27 mouse cellular contexts compared by ENCODE assay signal in the genomic region with DNA sequence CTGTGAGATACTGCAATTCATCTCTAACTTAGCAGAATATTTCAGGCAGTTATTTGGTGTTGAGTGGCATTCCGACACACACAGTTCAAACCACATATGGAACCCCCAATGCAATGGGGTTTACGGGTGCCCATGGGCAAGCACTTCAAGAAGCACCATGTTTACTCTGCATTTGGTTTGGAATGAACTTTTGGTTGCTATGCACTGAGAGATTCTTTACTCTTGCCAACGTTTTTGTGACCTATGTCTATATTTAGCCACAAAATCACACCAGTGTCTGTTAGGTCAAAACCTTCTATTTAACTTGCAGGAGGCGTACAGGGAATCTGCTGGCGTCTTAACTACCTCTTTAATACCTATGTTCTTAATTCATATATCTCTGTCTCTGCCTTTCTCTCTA.
DNase-seq lines count a peak whose midpoint lies in the region; ATAC-seq and TF ChIP-seq lines count a peak whose summit lies in the region.
"Had no signal": no experiment of that assay in that cellular context is flagged by ENCODE, and none has a peak within 500 bp of the region (broad histone marks: within the 10 kb centered on the region; RNA-seq: fewer than 3 reads in every experiment).

No protein-coding gene starts in this region.

- no peak for TF ChIP-seq CTCF in heart, adult 2 months (IDR thresholded peaks at IDR 0.05)
- no peak for TF ChIP-seq CTCF in kidney, adult 2 months (conservative IDR thresholded peaks at IDR 0.05; ENCODE audit: insufficient read depth, insufficient read length, low read depth, low read length)

- TF ChIP-seq EP300 in heart, adult 2 months (IDR thresholded peaks at IDR 0.05; ENCODE audit: insufficient read depth, low read depth, low read length) = no peak

- DNase-seq in heart, adult 2 months = no peak
- DNase-seq in heart, postnatal 4 days = no peak
- no peak for DNase-seq in right cerebral cortex, postnatal 14 days
- no peak for DNase-seq in kidney, adult 2 months
- DNase-seq: adrenal gland, adult 2 months; adrenal gland, postnatal 25 days; cerebellum, adult 11-12 months; cerebellum, adult 8-10 months; cerebellum, postnatal 36 days; embryo, embryonic 11 days; gastrocnemius, postnatal 10 days; gastrocnemius, postnatal 36 days; kidney, adult 11 months; kidney, adult 9 months had no signal

- no peak overlapping the region for H3K4me3 ChIP-seq in heart, adult 2 months
- H3K4me3 ChIP-seq in heart, embryonic 13.5 days = no peak overlapping the region
- no peak overlapping the region for H3K4me3 ChIP-seq in heart, embryonic 11.5 days (ENCODE audit: low read depth, low read length)
- no peak overlapping the region for H3K4me3 ChIP-seq in heart, embryonic 16.5 days (ENCODE audit: low read length)
- no peak overlapping the region for H3K4me3 ChIP-seq in kidney, adult 2 months (ENCODE audit: insufficient read depth, low read depth, low read length)
- H3K4me3 ChIP-seq: embryonic facial prominence, embryonic 10.5 days; embryonic facial prominence, embryonic 13.5 days; erythroblast, embryonic 14.5 days; forebrain, embryonic 12.5 days; forebrain, embryonic 15.5 days; hindbrain, embryonic 10.5 days; hindbrain, embryonic 13.5 days; intestine, embryonic 15.5 days had no signal

- no peaks in the 10 kb centered on the region for H3K79me2 ChIP-seq in heart, adult 2 months (replicated peaks; ENCODE audit: control insufficient read depth, insufficient read depth, low read length)

- no peak for ATAC-seq in heart, embryonic 13.5 days (ENCODE audit: extremely low read depth, insufficient number of reproducible peaks, low FRiP score, low TSS enrichment)
- ATAC-seq in heart, embryonic 11.5 days (replicated peaks; ENCODE audit: insufficient number of reproducible peaks, low FRiP score, low TSS enrichment) = no peak
- ATAC-seq in heart, embryonic 16.5 days (replicated peaks; ENCODE audit: extremely low read depth, insufficient read depth, low FRiP score) = no peak; the same call in 1 of the 2 replicates
- ATAC-seq: CD4-positive, CD25-positive, alpha-beta regulatory T cell, adult 4 months; forebrain, embryonic 15.5 days; hindbrain, embryonic 16.5 days; intestine, embryonic 15.5 days had no signal

- TF ChIP-seq POLR2A in heart, adult 2 months (IDR thresholded peaks at IDR 0.05; ENCODE audit: insufficient read depth, low read depth, low read length) = no peak
- no peak for TF ChIP-seq POLR2A in kidney, adult 2 months (IDR thresholded peaks at IDR 0.05; ENCODE audit: low read depth, low read length)

- peak overlapping the region; percentile 47 for H3K27ac ChIP-seq in heart, adult 2 months
- no peak overlapping the region; the same call in 1 of the 2 replicates for H3K27ac ChIP-seq in heart, embryonic 13.5 days (replicated peaks)
- no peak overlapping the region for H3K27ac ChIP-seq in heart, embryonic 11.5 days (ENCODE audit: low read depth, low read length)
- 0 out of 2 replicates have a peak overlapping the region, but pooled peaks have one; percentile 23 for H3K27ac ChIP-seq in heart, embryonic 16.5 days (ENCODE audit: low read length)
- H3K27ac ChIP-seq in kidney, adult 2 months (ENCODE audit: insufficient read depth, low read depth, low read length) = no peak overlapping the region
- H3K27ac ChIP-seq: embryonic facial prominence, embryonic 10.5 days; embryonic facial prominence, embryonic 13.5 days; forebrain, embryonic 12.5 days; forebrain, embryonic 15.5 days; hindbrain, embryonic 10.5 days; hindbrain, embryonic 13.5 days; intestine, embryonic 15.5 days had no signal

- no peaks in the 10 kb centered on the region for H3K27me3 ChIP-seq in heart, adult 2 months (ENCODE audit: control insufficient read depth, insufficient read depth, low read length)
- no peaks in the 10 kb centered on the region for H3K27me3 ChIP-seq in heart, embryonic 13.5 days (replicated peaks)
- no peaks in the 10 kb centered on the region for H3K27me3 ChIP-seq in heart, embryonic 11.5 days (ENCODE audit: control insufficient read depth, insufficient read depth, low read length)
- H3K27me3 ChIP-seq in heart, embryonic 16.5 days (ENCODE audit: control insufficient read depth, insufficient read depth, low read length) = no peaks in the 10 kb centered on the region
- no peaks in the 10 kb centered on the region for H3K27me3 ChIP-seq in kidney, adult 2 months (replicated peaks; ENCODE audit: control insufficient read depth, insufficient read depth, low read length)
- H3K27me3 ChIP-seq: embryonic facial prominence, embryonic 13.5 days; forebrain, embryonic 12.5 days; forebrain, embryonic 15.5 days; hindbrain, embryonic 13.5 days; intestine, embryonic 15.5 days had no signal

- WGBS in heart, adult 2 months = 51% methylated on average over 5 of the region's 5 CpGs
- 46% methylated on average over 5 of the region's 5 CpGs for WGBS in heart, embryonic 13.5 days
- WGBS in heart, embryonic 11.5 days (ENCODE audit: insufficient replicate concordance) = 66% methylated on average over 5 of the region's 5 CpGs
- WGBS in heart, embryonic 16.5 days = 40% methylated on average over 5 of the region's 5 CpGs
- 77% methylated on average over 5 of the region's 5 CpGs for WGBS in kidney, adult 2 months

- intact Hi-C loops in heart, adult 2 months (cut with DNase I) = no loop called here

- no peak overlapping the region for H3K9ac ChIP-seq in heart, adult 2 months (ENCODE audit: low read depth, low read length)
- H3K9ac ChIP-seq in heart, embryonic 13.5 days = no peak overlapping the region
- no peak overlapping the region for H3K9ac ChIP-seq in heart, embryonic 11.5 days (ENCODE audit: low read depth, low read length)
- no peak overlapping the region for H3K9ac ChIP-seq in heart, embryonic 16.5 days (ENCODE audit: low read length)
- H3K9ac ChIP-seq: embryonic facial prominence, embryonic 13.5 days; forebrain, embryonic 12.5 days; forebrain, embryonic 15.5 days; hindbrain, embryonic 13.5 days; intestine, embryonic 15.5 days had no signal

- no peaks in the 10 kb centered on the region for H3K36me3 ChIP-seq in heart, adult 2 months (ENCODE audit: control insufficient read depth, insufficient read depth, low read length)
- H3K36me3 ChIP-seq in heart, embryonic 13.5 days = no peaks in the 10 kb centered on the region
- H3K36me3 ChIP-seq in heart, embryonic 11.5 days (ENCODE audit: control insufficient read depth, insufficient read depth, low read length) = no peaks in the 10 kb centered on the region
- H3K36me3 ChIP-seq in heart, embryonic 16.5 days (ENCODE audit: control insufficient read depth, insufficient read depth) = no peaks in the 10 kb centered on the region
- H3K36me3 ChIP-seq in kidney, adult 2 months (ENCODE audit: control insufficient read depth, insufficient read depth, low read length) = no peaks in the 10 kb centered on the region
- H3K36me3 ChIP-seq: embryonic facial prominence, embryonic 10.5 days; embryonic facial prominence, embryonic 13.5 days; forebrain, embryonic 12.5 days; forebrain, embryonic 15.5 days; hindbrain, embryonic 10.5 days; hindbrain, embryonic 13.5 days; intestine, embryonic 15.5 days had no signal

- H3K4me1 ChIP-seq in heart, adult 2 months (ENCODE audit: control insufficient read depth, insufficient read depth, low read length) = no peaks in the 10 kb centered on the region
- peaks cover 20% of the 10 kb centered on the region for H3K4me1 ChIP-seq in heart, embryonic 13.5 days
- H3K4me1 ChIP-seq in heart, embryonic 11.5 days (ENCODE audit: control insufficient read depth, insufficient read depth, low read length) = peaks cover 2% of the 10 kb centered on the region; the same call in 1 of the 2 replicates
- peaks cover 7% of the 10 kb centered on the region for H3K4me1 ChIP-seq in heart, embryonic 16.5 days (ENCODE audit: control insufficient read depth, insufficient read depth, low read length)
- H3K4me1 ChIP-seq in kidney, adult 2 months (ENCODE audit: control insufficient read depth, insufficient read depth, low read length) = no peaks in the 10 kb centered on the region
- H3K4me1 ChIP-seq: embryonic facial prominence, embryonic 10.5 days; forebrain, embryonic 12.5 days; intestine, embryonic 15.5 days had no signal

- H3K4me2 ChIP-seq in heart, embryonic 13.5 days = 0 out of 2 replicates have a peak overlapping the region, but pooled peaks have one; percentile 13
- H3K4me2 ChIP-seq in heart, embryonic 11.5 days = no peak overlapping the region
- H3K4me2 ChIP-seq in heart, embryonic 16.5 days (ENCODE audit: low read depth, low read length) = no peak overlapping the region
- H3K4me2 ChIP-seq: embryonic facial prominence, embryonic 13.5 days; forebrain, embryonic 12.5 days; forebrain, embryonic 15.5 days; hindbrain, embryonic 13.5 days; intestine, embryonic 15.5 days had no signal

- H3K9me3 ChIP-seq in heart, embryonic 13.5 days = no peaks in the 10 kb centered on the region
- H3K9me3 ChIP-seq in heart, embryonic 11.5 days (replicated peaks; ENCODE audit: control insufficient read depth, low read length) = 0 out of 2 replicates have a peak, but pooled peaks cover 2% of the 10 kb centered on the region
- peaks cover 3% of the 10 kb centered on the region; the same call in 1 of the 2 replicates for H3K9me3 ChIP-seq in heart, embryonic 16.5 days (replicated peaks; ENCODE audit: control insufficient read depth, low read length)
- H3K9me3 ChIP-seq: embryonic facial prominence, embryonic 10.5 days; embryonic facial prominence, embryonic 13.5 days; forebrain, embryonic 12.5 days; forebrain, embryonic 15.5 days; hindbrain, embryonic 10.5 days; hindbrain, embryonic 13.5 days; intestine, embryonic 15.5 days had no signal

Comparison
In these comparisons a context has a peak if more than half of its experiments do, and no peak if none do; other contexts are left out.
1. H3K27ac ChIP-seq: peak in heart, adult 2 months (single experiment) and heart, embryonic 16.5 days (single experiment); none in heart, embryonic 13.5 days (single experiment), heart, embryonic 11.5 days (single experiment) and kidney, adult 2 months (single experiment).